Mouse (Mus musculus): ENCODE results near the gene Tmem215. TPM values are rescaled to one million over a fixed set of nuclear protein-coding genes. Genes with fewer than 3 reads are reported as not detected.

Tmem215 gene
- polyA plus RNA-seq, 1 experiment from 2014 or later, result 0.37 TPM

- WGBS, result 89% methylated on average over 8 of the region's 8 CpGs
- ATAC-seq (ENCODE audit: low FRiP score) (no peak), DNase-seq (ENCODE audit: low spot score) (no peak)
Observed at GRCm38 (mm10) chr4:40491731-40492130, 19.8 kb downstream of the Tmem215 start.

GRCm38 (mm10) chr4:40496354-40496753 is 24.4 kb downstream of the Tmem215 start:
- Histone ChIP-seq H3K4me3 (ENCODE audit: low read depth, low read length) (no peak overlapping the region), H3K27ac (ENCODE audit: low read depth, low read length) (no peak overlapping the region), H3K9me3 (ENCODE audit: control insufficient read depth, low read length) (no peaks in the 10 kb centered on the region), H3K9ac (ENCODE audit: low read depth, low read length) (no peak overlapping the region), H3K4me1 (replicated peaks; ENCODE audit: control insufficient read depth, insufficient read depth, low read length) (no peaks in the 10 kb centered on the region), H3K4me2 (replicated peaks; ENCODE audit: low read depth, low read length) (no peak overlapping the region), H3K27me3 (ENCODE audit: control insufficient read depth, insufficient read depth, low read length) (no peaks in the 10 kb centered on the region), H3K36me3 (ENCODE audit: control insufficient read depth, insufficient read depth, low read length) (no peaks in the 10 kb centered on the region)
- no peak for DNase-seq (ENCODE audit: low spot score)
- no peak for ATAC-seq (ENCODE audit: low FRiP score)
- WGBS, result 83% methylated on average over 6 of the region's 6 CpGs

More at GRCm38 (mm10) chr4:40491731-40492130, 19.8 kb downstream of the Tmem215 start:
- no peak overlapping the region for H3K4me2 ChIP-seq (replicated peaks; ENCODE audit: low read depth, low read length)
- H3K4me1 ChIP-seq (replicated peaks; ENCODE audit: control insufficient read depth, insufficient read depth, low read length), result no peaks in the 10 kb centered on the region
- H3K27me3 ChIP-seq (ENCODE audit: control insufficient read depth, insufficient read depth, low read length), result no peaks in the 10 kb centered on the region
- H3K9ac ChIP-seq (ENCODE audit: low read depth, low read length), result no peak overlapping the region
- no peaks in the 10 kb centered on the region for H3K9me3 ChIP-seq (ENCODE audit: control insufficient read depth, low read length)
- no peak overlapping the region for H3K4me3 ChIP-seq (ENCODE audit: low read depth, low read length)
- no peak overlapping the region for H3K27ac ChIP-seq (ENCODE audit: low read depth, low read length)
- H3K36me3 ChIP-seq (ENCODE audit: control insufficient read depth, insufficient read depth, low read length), result no peaks in the 10 kb centered on the region

- H3K4me1 ChIP-seq (replicated peaks; ENCODE audit: control insufficient read depth, insufficient read depth, low read length), result no peaks in the 10 kb centered on the region
- no peak overlapping the region for H3K4me2 ChIP-seq (replicated peaks; ENCODE audit: low read depth, low read length)
- H3K9me3 ChIP-seq (ENCODE audit: control insufficient read depth, low read length), result no peaks in the 10 kb centered on the region
- no peak overlapping the region for H3K9ac ChIP-seq (ENCODE audit: low read depth, low read length)
- DNase-seq (ENCODE audit: low spot score) (no peak), ATAC-seq (ENCODE audit: low FRiP score) (no peak)
- no peaks in the 10 kb centered on the region for H3K36me3 ChIP-seq (ENCODE audit: control insufficient read depth, insufficient read depth, low read length)
- H3K4me3 ChIP-seq (ENCODE audit: low read depth, low read length), result no peak overlapping the region
- H3K27me3 ChIP-seq (ENCODE audit: control insufficient read depth, insufficient read depth, low read length), result no peaks in the 10 kb centered on the region
- WGBS, result 95% methylated on average over 5 of the region's 5 CpGs
- H3K27ac ChIP-seq (ENCODE audit: low read depth, low read length), result no peak overlapping the region
Observed at GRCm38 (mm10) chr4:40496828-40497227, 24.8 kb downstream of the Tmem215 start.

GRCm38 (mm10) chr4:40499812-40500591 is 28.0 kb downstream of the Tmem215 start:
- Histone ChIP-seq H3K27ac (ENCODE audit: low read depth, low read length) (no peak overlapping the region), H3K4me2 (replicated peaks; ENCODE audit: low read depth, low read length) (no peak overlapping the region), H3K36me3 (ENCODE audit: control insufficient read depth, insufficient read depth, low read length) (no peaks in the 10 kb centered on the region), H3K4me1 (replicated peaks; ENCODE audit: control insufficient read depth, insufficient read depth, low read length) (no peaks in the 10 kb centered on the region), H3K9me3 (ENCODE audit: control insufficient read depth, low read length) (no peaks in the 10 kb centered on the region), H3K27me3 (ENCODE audit: control insufficient read depth, insufficient read depth, low read length) (no peaks in the 10 kb centered on the region), H3K9ac (ENCODE audit: low read depth, low read length) (no peak overlapping the region), H3K4me3 (ENCODE audit: low read depth, low read length) (no peak overlapping the region)
- DNase-seq (ENCODE audit: low spot score) (no peak), ATAC-seq (ENCODE audit: low FRiP score) (peak; percentile 47; the same call in 1 of the 2 replicates)
- 91% methylated on average over 11 of the region's 11 CpGs for WGBS

GRCm38 (mm10) chr4:40502459-40502858 is 30.5 kb downstream of the Tmem215 start:
- Histone ChIP-seq H3K4me3 (ENCODE audit: low read depth, low read length) (no peak overlapping the region), H3K36me3 (ENCODE audit: control insufficient read depth, insufficient read depth, low read length) (no peaks in the 10 kb centered on the region), H3K27ac (ENCODE audit: low read depth, low read length) (no peak overlapping the region), H3K9me3 (ENCODE audit: control insufficient read depth, low read length) (no peaks in the 10 kb centered on the region), H3K9ac (ENCODE audit: low read depth, low read length) (no peak overlapping the region), H3K4me1 (replicated peaks; ENCODE audit: control insufficient read depth, insufficient read depth, low read length) (no peaks in the 10 kb centered on the region), H3K4me2 (replicated peaks; ENCODE audit: low read depth, low read length) (no peak overlapping the region), H3K27me3 (ENCODE audit: control insufficient read depth, insufficient read depth, low read length) (no peaks in the 10 kb centered on the region)
- ATAC-seq (ENCODE audit: low FRiP score) (no peak), DNase-seq (ENCODE audit: low spot score) (no peak)
- WGBS, result 85% methylated on average over 3 of the region's 3 CpGs

- Histone ChIP-seq H3K4me2 (replicated peaks; ENCODE audit: low read depth, low read length) (no peak overlapping the region), H3K9ac (ENCODE audit: low read depth, low read length) (no peak overlapping the region), H3K4me3 (ENCODE audit: low read depth, low read length) (no peak overlapping the region), H3K36me3 (ENCODE audit: control insufficient read depth, insufficient read depth, low read length) (no peaks in the 10 kb centered on the region), H3K27ac (ENCODE audit: low read depth, low read length) (no peak overlapping the region), H3K4me1 (replicated peaks; ENCODE audit: control insufficient read depth, insufficient read depth, low read length) (no peaks in the 10 kb centered on the region), H3K27me3 (ENCODE audit: control insufficient read depth, insufficient read depth, low read length) (no peaks in the 10 kb centered on the region), H3K9me3 (ENCODE audit: control insufficient read depth, low read length) (no peaks in the 10 kb centered on the region)
- whole genome bisulfite sequencing, result 77% methylated on average over 16 of the region's 16 CpGs
- DNase-seq (ENCODE audit: low spot score) (no peak), ATAC-seq (ENCODE audit: low FRiP score) (no peak)
Observed at GRCm38 (mm10) chr4:40509534-40509933, 37.6 kb downstream of the Tmem215 start.

- Histone ChIP-seq H3K4me1 (replicated peaks; ENCODE audit: control insufficient read depth, insufficient read depth, low read length) (no peaks in the 10 kb centered on the region), H3K27ac (ENCODE audit: low read depth, low read length) (no peak overlapping the region), H3K4me3 (ENCODE audit: low read depth, low read length) (no peak overlapping the region), H3K4me2 (replicated peaks; ENCODE audit: low read depth, low read length) (no peak overlapping the region), H3K36me3 (ENCODE audit: control insufficient read depth, insufficient read depth, low read length) (no peaks in the 10 kb centered on the region), H3K9ac (ENCODE audit: low read depth, low read length) (no peak overlapping the region), H3K9me3 (ENCODE audit: control insufficient read depth, low read length) (no peaks in the 10 kb centered on the region), H3K27me3 (ENCODE audit: control insufficient read depth, insufficient read depth, low read length) (no peaks in the 10 kb centered on the region)
- 85% methylated on average over 2 of the region's 2 CpGs for WGBS
- ATAC-seq (ENCODE audit: low FRiP score), result no peak
- DNase-seq (ENCODE audit: low spot score), result no peak
Observed at GRCm38 (mm10) chr4:40513235-40513634, 41.3 kb downstream of the Tmem215 start.

GRCm38 (mm10) chr4:40518545-40519324 is 46.8 kb downstream of the Tmem215 start:
- H3K4me2 ChIP-seq (replicated peaks; ENCODE audit: low read depth, low read length), result no peak overlapping the region
- H3K27ac ChIP-seq (ENCODE audit: low read depth, low read length), result no peak overlapping the region
- H3K27me3 ChIP-seq (ENCODE audit: control insufficient read depth, insufficient read depth, low read length), result no peaks in the 10 kb centered on the region
- no peaks in the 10 kb centered on the region for H3K4me1 ChIP-seq (replicated peaks; ENCODE audit: control insufficient read depth, insufficient read depth, low read length)
- no peaks in the 10 kb centered on the region for H3K9me3 ChIP-seq (ENCODE audit: control insufficient read depth, low read length)
- ATAC-seq (ENCODE audit: low FRiP score) (no peak), DNase-seq (ENCODE audit: low spot score) (no peak)
- no peak overlapping the region for H3K4me3 ChIP-seq (ENCODE audit: low read depth, low read length)
- WGBS, result 94% methylated on average over 14 of the region's 14 CpGs
- no peaks in the 10 kb centered on the region for H3K36me3 ChIP-seq (ENCODE audit: control insufficient read depth, insufficient read depth, low read length)
- H3K9ac ChIP-seq (ENCODE audit: low read depth, low read length), result no peak overlapping the region

Data from hindbrain, embryonic 11.5 days (tissue).